Mouse (Mus musculus) MEL (cell line): ENCODE measurements at regions not wholly inside any gene's neighbourhood (a gene's known extent, or its start where the extent isn't known, plus 50 kb on each side); places are given as distances from the start of the nearest gene placed in this dataset.

ENCODE experiments used
- CTCF ChIP-seq, 3 experiments: IDR thresholded peaks in 2 of 3; conservative IDR thresholded peaks in 1 of 3; 2 replicates each; pipeline ENCODE4 v1.5.1; 2011 to 2012; ENCODE audit warnings: low read length in 3 of 3, low read depth in 2 of 3, mild to moderate bottlenecking in 2 of 3, improper control_type of control experiment in 1 of 3, inconsistent platforms in 1 of 3, mixed read lengths in 1 of 3, moderate library complexity in 1 of 3; ENCODE audit not compliant: control insufficient read depth in 1 of 3, insufficient read depth in 1 of 3, poor library complexity in 1 of 3, severe bottlenecking in 1 of 3
- MEF2A ChIP-seq: IDR thresholded peaks from 2 replicates; pipeline ENCODE4 v1.6.1; 2014; ENCODE audit warnings: low read depth, mild to moderate bottlenecking, inconsistent platforms, low read length, improper control_type of control experiment; ENCODE audit not compliant: poor library complexity, insufficient replicate concordance, severe bottlenecking; ENCODE audit errors: extremely low read depth
- MYC ChIP-seq: IDR thresholded peaks from 2 replicates; pipeline ENCODE4 v1.6.1; 2011; ENCODE audit warnings: low read depth, mild to moderate bottlenecking, low read length, improper control_type of control experiment, moderate library complexity
- POLR2A ChIP-seq, 2 experiments: IDR thresholded peaks; 2 replicates each; pipeline ENCODE4 v1.6.1; 2011 to 2012; ENCODE audit warnings: low read length in 2 of 2, mild to moderate bottlenecking in 2 of 2, control low read depth in 1 of 2, improper control_type of control experiment in 1 of 2, low read depth in 1 of 2, moderate library complexity in 1 of 2; ENCODE audit not compliant: control insufficient read depth in 1 of 2, insufficient read depth in 1 of 2, poor library complexity in 1 of 2
- RCOR1 ChIP-seq: IDR thresholded peaks from 2 replicates; pipeline ENCODE4 v1.6.1; 2012; ENCODE audit warnings: low read depth, mild to moderate bottlenecking, inconsistent platforms, low read length, improper control_type of control experiment
- TCF12 ChIP-seq: IDR thresholded peaks from 2 replicates; pipeline ENCODE4 v1.6.1; 2014; ENCODE audit warnings: low read depth, mild to moderate bottlenecking, inconsistent platforms, low read length, improper control_type of control experiment, moderate library complexity
- ZMIZ1 ChIP-seq: IDR thresholded peaks from 2 replicates; pipeline ENCODE4 v1.6.1; 2012; ENCODE audit warnings: low read depth, mild to moderate bottlenecking, inconsistent platforms, low read length, improper control_type of control experiment, moderate library complexity

DNA sequence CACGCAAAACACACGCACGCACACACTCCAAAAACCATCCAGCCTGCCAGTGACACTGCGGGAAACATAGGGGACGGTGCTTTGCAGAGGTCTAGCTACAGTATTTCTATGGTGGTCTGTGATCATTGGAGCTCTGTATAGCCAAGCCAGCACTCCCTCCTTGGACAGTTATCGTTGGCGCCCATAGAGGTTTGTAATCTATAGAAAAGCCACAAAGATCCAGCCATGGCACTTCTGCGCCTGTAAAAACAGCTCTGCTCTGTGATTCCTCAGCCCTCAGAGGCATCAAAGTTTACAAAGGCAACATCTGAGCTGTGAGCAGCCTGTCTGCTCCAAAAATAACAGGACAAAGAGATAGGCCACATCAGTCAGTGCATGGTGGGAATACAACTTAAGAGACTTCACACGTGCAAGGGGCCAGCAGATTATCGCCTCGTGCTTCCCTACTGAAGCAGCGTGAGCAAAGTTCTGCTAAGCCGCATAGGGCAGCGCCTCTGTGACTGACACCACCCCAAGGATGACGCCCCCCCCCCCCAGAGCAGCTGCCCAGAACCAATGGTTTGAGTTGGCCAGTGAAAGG is 194.7 kb downstream of the Ackr3 start:
- TF ChIP-seq RCOR1 (no peak), MYC (no peak), TCF12 (no peak), MEF2A (no peak), ZMIZ1 (no peak), CTCF (IDR thresholded peaks at IDR 0.05 in 2 of 3, conservative IDR thresholded peaks at IDR 0.05 in 1 of 3; ENCODE audit: control insufficient read depth in 1 of 3, insufficient read depth in 1 of 3, low read depth in 2 of 3, low read length in 3 of 3, poor library complexity in 1 of 3, severe bottlenecking in 1 of 3) (no peak), POLR2A (IDR thresholded peaks at IDR 0.05; ENCODE audit: control insufficient read depth in 1 of 2, insufficient read depth in 1 of 2, low read depth in 1 of 2, low read length in 2 of 2, poor library complexity in 1 of 2) (no peak)
